Mouse (Mus musculus) layer of hippocampus, adult 9-10 months (tissue): ENCODE results near the gene Zfp512b.

Experiments
- DNase-seq: peaks from one replicate; pipeline ENCODE4 v3.0.0; 2022; ENCODE audit warnings: low spot score

Gene Zfp512b

GRCm38 (mm10) chr2:181572921-181573920 lies 19.4 kb downstream of the Zfp512b start:
- no peak for DNase-seq

GRCm38 (mm10) chr2:181571941-181572670 lies 20.5 kb downstream of the Zfp512b start:
- no peak for DNase-seq

GRCm38 (mm10) chr2:181570921-181571595 lies 21.5 kb downstream of the Zfp512b start:
- no peak for DNase-seq

- no peak for DNase-seq
Observed at GRCm38 (mm10) chr2:181570375-181570774, 22.2 kb downstream of the Zfp512b start.

GRCm38 (mm10) chr2:181569856-181570255 lies 22.7 kb downstream of the Zfp512b start:
- no peak for DNase-seq

GRCm38 (mm10) chr2:181568272-181569008 lies 24.2 kb downstream of the Zfp512b start:
- DNase-seq: no peak

GRCm38 (mm10) chr2:181567338-181567737 lies 25.3 kb downstream of the Zfp512b start:
- DNase-seq: no peak

- DNase-seq: no peak
Observed at GRCm38 (mm10) chr2:181553772-181554171, 38.8 kb downstream of the Zfp512b start.

GRCm38 (mm10) chr2:181550233-181550632 lies 42.4 kb downstream of the Zfp512b start:
- no peak for DNase-seq

- no peak for DNase-seq
Observed at GRCm38 (mm10) chr2:181548682-181549081, 43.9 kb downstream of the Zfp512b start.

GRCm38 (mm10) chr2:181548227-181548626 lies 44.4 kb downstream of the Zfp512b start:
- DNase-seq: no peak

GRCm38 (mm10) chr2:181546142-181546541 lies 46.5 kb downstream of the Zfp512b start:
- DNase-seq: no peak

GRCm38 (mm10) chr2:181541761-181542380 lies 50.7 kb downstream of the Zfp512b start:
- no peak for DNase-seq

GRCm38 (mm10) chr2:181537444-181538047 lies 55.1 kb downstream of the Zfp512b start:
- DNase-seq: peak; percentile 48

- no peak for DNase-seq
Observed at GRCm38 (mm10) chr2:181536410-181536809, 56.2 kb downstream of the Zfp512b start.

- no peak for DNase-seq
Observed at GRCm38 (mm10) chr2:181532589-181532988, 60.0 kb downstream of the Zfp512b start.
